Mouse (Mus musculus): Measurements from ENCODE around the gene Cog4. TPM values are rescaled to one million over a fixed set of nuclear protein-coding genes. Genes with fewer than 3 reads are reported as not detected.
"Not testable (repeated sequence)": the region's sequence is repeated elsewhere in the genome, so short reads cannot be mapped to it uniquely, and the experiment has no call there.

Cog4 gene
- polyA plus RNA-seq, 1 experiment = 40.9 TPM

DNA sequence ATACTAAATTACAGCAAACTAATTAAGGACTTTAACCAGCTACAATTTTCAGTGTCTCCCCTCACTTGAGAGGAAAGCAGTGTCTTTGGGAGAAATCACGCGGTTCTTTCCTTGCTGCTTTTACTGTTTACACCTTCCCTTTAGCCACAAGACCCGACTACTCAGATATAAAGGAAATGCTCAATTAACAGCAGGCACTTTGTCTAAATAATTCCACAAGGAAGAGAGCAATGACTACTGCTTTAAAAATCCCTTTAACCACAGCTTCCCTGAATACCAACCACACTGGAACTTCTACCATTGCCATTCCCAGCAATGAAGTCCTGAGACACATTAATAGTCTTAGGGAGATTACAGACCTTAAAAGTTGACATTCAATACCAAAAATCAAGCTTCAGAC lies 17.9 kb upstream of the Cog4 start:
- DNase-seq (ENCODE audit: low spot score) = no peak

DNA sequence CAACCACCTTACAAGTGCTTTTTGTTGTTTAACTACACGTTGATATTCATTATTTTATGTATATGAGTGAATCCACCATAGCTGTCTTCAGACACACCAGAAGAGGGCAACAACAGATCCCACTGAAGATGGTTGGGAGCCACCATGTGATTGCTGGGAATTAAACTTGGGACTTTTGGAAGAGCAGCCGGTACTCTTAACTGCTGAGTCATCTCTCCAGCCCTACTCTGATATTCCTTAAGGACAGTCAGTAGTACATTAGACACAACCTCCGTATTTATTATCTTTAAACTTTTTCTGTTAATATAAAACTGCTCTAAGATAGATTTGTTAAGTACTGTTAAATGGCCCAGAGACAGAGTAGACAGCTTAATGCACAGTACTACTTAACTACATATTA lies 14.4 kb upstream of the Cog4 start:
- DNase-seq (ENCODE audit: low spot score) = no peak

DNA sequence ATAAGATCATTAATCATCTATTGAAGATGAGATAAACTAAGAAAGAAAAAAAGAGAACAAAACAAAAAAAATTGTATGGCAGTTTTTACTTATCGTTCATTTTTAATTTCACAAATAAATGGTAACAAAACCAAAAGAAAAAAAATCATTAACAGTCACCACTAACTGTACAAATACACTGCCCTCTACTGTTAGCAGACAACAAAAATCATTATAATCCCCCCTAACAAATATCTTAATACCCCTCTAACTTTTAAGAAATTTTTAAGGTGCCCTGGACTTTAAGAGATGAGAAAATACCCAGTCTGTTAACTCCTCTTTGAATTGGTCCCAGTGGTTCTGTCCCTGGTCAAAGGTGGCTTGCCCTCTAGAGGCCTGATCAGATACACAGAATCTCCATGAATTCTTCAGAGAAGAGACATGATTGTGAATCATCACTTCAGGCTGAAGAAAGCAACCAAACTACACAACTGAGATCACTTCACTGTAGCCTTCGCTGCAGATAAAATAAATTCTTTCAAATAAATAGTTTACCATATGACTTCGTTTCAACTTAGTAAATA lies 4.3 kb upstream of the Cog4 start:
- no peak for DNase-seq (ENCODE audit: low spot score)

DNA sequence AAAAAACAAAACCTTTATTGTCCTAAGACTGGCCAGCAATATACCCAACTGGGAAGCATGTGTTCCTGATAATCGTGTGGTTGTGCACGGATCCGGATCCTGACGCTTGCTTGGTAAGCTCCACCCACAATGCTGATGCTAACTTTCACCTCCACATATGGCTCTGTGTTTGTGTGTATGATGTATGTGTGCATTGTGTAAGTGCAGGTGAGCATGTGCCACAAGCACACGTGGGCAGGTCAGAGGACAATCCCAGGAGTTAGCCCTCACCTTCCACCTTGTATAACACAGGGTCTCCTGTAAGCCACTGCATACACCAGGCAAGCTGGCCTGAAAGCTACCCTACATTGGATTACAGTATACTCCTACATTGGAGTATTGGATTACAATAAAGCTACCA lies 3.2 kb upstream of the Cog4 start:
- no peak for DNase-seq (ENCODE audit: low spot score)

DNA sequence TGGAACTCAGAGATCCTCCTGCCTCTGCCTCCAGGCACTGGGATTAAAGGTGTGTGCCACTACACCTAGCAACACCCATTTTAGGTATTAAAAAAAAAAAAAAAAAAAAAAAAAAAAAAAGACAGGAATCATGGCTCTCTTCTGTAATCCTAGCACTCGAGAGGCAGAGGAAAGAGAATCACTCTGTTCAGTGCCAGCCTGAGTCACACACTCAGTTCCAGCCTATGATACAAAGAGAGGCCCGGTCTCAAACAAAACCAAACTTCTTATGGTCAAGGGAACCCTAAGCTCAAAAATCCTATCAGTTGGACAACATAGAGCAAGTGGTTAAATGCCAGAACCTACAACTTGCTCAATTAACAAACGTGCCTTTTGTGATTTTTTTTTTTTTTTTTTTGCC lies 1.5 kb upstream of the Cog4 start:
- no peak for DNase-seq (ENCODE audit: low spot score)

DNA sequence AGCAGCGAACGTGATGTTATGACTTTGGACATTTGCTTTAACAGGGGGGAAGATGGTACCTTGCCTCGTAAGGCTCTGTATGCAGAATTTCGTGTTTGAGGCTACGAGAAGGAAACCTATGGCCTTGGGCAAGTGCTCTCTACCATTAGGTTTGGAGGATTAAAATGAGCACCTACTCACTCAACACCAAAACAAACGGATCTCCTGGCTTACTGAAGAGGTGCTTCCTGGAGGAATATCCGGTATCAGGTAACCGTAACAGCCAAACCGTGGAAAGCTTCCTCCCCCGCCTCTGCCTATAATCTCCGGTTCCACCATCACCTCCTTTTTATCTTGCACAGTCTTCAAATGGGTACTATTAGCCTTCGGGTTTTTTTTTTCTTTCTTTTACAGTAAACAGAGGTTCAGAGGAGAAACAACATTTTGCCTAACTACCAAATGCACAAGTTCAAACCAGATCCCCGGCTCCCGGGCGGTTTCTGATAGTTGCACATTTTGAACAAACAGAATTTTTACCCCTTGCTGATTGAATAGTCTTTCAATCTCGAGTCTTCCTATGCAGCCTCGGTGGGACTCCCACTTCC lies 487 bp upstream of the Cog4 start:
- no peak for DNase-seq (ENCODE audit: low spot score)

DNA sequence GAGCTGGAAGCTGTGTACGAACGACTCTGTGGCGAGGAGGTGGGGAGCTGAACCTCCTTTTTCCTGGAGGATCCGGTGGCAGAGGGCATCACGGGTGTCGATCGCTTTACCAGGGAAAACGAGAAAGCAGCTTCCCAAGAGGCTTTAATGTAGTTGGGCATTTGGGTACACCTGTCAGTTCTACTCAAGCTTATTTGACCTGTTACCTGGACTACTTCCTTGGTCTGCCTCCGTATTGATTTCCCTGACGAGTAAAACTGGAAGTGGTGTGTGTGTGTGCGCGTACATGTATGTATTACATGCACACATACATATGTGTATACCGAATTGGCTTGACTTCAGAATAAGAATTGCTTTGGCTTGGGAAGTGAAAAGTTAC lies 760 bp downstream of the Cog4 start:
- DNase-seq (ENCODE audit: low spot score) = no peak

DNA sequence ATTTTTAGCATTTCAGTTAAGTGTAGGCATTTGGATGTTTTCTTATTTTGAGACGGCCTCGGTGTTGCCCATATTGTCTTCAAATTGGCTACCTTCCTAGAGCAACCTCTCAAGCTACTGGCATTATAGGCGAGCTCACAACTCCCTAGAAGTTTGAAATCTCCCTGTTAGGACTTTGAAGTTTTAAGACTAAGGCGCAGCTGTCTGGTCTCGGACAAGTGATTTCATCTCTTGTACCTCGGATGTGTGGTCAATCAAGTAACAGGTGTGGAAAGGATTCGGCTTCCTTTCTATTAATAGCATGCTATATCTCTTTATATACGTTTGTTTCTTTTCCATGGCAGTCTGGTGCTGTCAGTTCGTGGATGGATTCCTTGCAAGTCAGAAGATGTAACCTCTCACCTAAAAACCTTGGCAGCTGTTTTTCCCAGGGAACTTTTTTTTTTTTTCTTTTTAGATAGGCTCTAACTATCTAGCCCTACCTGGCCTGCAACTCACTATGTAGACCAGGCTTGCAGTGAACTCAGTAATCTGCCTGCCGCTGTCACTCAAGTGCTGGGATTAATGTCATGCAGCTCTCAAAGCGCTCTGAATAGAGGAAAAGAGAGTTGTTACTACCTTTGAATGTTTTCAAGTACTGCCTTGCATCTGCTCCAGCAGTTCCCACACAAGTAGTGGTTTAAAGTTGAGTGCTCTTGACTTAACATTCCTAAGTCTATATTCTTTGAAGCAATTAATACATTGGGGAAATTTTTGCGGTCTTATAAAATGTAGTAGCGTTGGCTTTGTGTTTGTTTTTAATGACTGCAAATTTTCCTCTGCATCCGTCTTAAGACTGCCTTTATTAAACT lies 1.5 kb downstream of the Cog4 start:
- DNase-seq (ENCODE audit: low spot score) = no peak

DNA sequence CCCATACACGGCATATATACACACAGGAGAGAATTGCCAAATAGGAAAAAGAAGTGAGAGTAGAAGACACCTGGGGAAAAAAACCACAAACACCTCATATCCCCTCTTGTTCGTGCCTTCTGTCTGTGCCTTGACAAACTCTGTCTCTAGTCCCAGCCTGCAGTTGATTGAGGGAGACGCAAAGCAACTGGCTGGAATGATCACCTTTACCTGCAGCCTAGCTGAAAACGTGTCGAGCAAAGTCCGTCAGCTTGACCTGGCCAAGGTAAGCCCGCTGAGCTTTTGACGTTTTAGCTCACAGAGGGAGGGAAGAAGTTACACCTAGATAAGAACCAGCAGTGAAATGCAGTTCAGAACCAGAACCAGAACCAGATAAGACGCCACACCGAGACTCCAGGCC lies 4.8 kb downstream of the Cog4 start:
- no peak for DNase-seq (ENCODE audit: low spot score)

DNA sequence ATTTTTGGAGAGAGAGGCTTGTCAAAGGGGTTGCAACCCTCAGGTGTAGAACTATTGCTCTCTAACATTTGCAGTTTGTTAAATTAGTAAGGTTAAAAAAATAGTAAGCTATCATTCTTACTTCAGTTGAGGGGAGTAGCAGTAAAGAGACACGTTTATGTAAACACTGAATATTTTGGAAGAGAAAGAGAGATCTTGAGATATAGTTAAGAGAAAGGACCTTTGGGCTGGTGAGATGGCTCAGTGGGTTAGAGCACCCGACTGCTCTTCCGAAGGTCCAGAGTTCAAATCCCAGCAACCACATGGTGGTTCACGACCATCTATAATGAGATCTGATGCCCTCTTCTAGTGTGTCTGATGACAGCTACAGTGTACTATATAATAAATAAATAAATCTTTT lies 9.7 kb downstream of the Cog4 start:
- not testable (repeated sequence) for DNase-seq (ENCODE audit: low spot score)

DNA sequence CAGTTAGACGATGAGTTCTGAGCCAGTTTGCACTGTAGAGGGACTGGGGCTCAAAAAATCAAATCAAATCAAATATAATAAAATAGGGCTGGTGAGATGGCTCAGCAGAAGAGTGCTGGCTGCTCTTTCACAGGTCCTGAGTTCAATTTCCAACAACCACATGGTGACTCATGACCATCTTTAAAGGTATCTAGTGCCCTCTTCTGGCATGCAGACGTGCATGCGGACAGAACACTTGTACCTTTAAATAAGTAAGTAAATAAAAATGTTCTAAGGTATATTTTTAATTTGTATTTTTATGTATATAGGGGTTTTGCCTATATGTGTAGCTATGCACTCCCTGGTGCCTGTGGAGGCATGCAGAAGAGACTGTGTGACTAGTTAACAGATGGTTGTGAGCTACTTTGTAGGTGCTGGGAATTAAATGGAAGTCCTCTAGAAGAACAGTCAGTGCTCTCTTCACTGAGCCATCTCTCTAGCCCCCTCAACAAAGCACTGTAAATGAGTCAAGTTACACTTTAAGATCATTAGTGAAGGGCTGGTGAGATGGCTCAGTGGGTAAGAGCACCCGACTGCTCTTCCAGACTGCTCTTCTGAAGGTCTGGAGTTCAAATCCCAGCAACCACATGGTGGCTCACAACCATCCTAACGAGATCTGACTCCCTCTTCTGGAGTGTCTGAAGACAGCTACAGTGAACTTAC lies 10.5 kb downstream of the Cog4 start:
- DNase-seq (ENCODE audit: low spot score) = no peak

DNA sequence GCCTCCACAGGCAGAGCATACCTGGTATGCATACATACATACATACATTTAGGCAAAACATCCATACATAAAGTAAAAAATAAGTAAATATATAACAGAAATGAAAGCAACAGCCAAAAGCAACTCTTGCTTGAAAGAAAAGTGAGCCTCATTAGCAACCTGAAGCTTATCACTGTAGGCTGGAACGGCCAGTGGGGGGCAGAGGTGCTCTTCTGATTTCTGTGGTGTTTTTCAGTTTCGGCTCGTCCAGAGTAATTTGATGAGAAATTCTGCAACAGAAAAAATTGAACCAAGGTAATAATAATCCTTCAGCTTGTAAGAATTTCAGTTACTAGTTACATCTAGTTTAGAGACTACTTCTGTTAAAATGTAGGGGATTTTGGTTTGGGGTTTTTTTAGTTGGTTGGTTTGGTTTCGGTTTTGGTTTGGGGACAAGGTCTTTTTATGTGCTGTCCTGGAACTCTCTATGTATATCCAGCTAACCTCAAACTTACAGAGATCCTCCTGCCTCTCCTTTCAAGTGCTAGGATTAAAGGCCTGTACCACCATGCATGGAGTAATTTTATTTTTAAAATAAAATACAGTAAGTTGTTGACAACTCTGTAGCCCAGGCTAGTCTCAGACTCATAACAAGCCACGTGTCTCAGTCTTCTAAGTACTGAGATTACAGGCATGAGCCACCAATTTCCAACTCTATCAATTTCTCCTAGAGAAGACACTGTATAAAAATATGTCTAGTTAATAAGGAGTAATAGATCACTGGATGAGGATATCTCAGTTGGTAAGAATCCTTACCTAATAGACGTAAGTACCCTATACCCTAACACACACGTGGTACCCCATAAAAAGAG lies 13.5 kb downstream of the Cog4 start:
- no peak for DNase-seq (ENCODE audit: low spot score)

DNA sequence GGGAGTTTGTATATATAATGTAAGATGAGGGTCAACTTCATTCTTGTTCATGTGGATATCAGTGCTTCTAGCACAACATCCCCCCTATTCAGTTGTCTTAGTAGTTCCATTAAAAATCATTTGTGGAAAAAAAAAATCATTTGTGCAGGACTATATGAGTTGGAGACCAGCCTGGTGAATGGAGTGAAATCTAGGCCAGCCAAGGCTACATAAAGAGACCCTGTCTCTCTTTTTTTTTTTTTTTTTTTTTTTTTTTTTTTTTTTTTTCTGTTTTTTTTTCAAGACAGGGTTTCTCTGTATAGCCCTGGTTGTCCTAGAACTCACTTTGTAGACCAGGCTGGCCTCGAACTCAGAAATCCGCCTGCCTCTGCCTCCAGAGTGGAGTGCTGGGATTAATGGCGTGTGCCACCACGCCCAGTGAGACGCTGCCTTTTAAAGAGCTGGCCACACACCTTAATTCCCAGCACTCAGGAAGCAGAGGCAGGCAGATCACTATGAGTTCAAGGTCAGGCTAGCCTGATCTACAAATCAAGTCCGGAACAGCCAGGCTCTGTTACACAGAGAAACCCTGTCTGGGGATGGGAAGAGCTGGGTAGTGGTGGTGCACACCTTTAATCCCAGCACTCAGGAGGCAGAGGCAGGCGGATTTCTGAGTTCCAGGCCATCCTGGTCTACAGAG lies 15.1 kb downstream of the Cog4 start:
- not testable (repeated sequence) for DNase-seq (ENCODE audit: low spot score)

DNA sequence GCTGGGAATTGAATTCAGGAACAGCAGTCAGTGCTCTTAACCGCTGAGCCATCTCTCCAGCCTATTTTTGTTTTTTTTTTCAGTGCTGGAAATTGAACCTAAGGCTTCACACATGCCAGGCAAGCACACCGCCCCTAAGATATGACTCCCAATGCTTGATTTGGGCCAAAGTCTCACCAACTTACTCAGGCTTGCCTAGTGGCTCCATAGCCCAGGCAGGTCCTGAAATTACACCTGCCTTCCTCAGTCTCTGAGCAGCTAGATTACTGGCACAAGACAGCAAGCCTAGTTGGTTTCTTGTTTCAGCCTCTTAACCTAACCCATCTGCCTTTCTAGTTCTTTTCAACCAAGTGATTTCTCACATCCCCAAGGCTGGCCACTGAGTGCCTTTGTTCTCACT lies 24.1 kb downstream of the Cog4 start:
- no peak for DNase-seq (ENCODE audit: low spot score)

DNA sequence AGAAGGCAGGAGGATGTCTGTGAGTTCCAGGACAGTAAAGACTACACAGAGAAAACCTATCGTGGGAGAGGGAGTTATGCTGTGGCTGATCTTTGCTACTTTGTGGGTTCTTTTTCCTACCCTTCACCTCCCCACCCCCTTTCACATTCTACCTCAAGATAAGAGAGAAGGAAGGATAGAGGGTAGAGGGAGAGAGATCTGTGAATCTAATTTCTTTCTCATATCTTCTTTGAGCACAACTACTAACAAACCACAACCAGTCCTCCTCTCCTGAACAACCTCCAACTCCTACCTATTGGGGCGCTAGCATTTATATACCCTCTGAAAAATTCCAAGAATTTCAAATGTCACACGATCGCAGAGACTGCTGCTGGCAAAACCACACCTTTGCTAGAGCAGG lies 31.5 kb downstream of the Cog4 start:
- DNase-seq (ENCODE audit: low spot score) = no peak

DNA sequence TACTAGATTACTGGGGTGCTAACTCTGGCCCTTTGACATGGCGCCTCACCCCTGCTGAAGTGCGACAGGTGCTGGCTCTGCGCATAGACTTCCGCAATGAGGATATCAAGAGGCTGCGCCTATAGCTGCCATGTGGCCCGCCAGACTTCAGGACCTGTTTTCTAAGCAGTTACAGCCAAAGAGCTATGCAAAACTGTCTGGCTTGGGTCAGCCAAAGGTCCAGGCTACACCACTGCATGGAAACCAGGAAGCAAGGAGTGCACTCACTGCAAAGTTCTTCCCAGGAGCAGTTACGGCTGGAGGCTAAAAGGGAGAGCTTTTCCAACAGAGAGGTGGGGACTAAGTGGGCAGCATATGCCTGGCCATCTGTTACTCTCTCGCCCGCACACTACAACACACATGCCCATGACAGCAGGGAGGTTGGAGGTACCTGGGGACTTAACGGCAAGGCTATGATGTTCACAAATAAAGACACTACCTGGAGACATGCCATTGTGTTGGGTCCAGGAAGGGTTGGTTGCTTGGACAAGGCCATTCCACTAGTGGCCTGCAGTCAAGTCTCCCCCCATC lies 35.4 kb downstream of the Cog4 start:
- no peak for DNase-seq (ENCODE audit: low spot score)

DNA sequence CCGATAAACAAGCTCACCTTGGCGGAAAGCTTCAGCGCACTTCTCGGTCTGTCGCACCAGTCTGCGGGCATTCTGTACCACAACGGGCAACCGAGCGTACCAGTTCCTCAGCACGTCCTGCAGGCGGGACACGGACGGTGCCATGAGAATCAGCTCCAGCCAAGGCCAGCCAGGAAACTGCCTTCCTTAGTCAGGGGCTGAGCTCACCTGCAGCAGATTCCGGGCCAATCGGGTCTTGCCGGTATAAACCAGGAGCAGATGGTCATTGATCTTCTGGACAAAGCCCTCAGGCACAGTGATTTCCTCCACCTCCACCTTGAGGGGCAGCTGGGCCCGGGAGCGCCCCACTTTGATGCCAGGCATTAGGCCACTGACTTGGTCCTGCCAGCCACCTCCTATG lies 37.4 kb downstream of the Cog4 start:
- no peak for DNase-seq (ENCODE audit: low spot score)

DNA sequence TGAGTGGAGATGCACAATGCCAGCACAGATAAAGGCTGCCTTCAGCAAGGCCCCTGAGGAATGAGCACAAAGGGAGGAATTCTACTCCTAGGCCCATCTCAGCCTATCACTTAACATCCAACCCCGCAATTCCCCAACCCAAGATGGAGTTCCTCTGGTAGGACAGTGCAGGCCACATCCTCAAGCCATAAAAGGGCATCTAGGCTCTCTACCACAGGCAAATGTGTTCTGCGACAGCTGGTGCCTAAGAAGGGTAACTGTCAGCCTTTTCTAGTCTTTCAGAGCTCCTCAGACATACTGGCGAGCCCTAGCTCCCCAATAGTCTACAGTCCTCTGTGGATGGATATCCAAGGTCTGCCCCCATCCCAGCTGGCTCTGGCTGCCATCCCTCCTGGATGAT lies 40.2 kb downstream of the Cog4 start:
- no peak for DNase-seq (ENCODE audit: low spot score)

DNA sequence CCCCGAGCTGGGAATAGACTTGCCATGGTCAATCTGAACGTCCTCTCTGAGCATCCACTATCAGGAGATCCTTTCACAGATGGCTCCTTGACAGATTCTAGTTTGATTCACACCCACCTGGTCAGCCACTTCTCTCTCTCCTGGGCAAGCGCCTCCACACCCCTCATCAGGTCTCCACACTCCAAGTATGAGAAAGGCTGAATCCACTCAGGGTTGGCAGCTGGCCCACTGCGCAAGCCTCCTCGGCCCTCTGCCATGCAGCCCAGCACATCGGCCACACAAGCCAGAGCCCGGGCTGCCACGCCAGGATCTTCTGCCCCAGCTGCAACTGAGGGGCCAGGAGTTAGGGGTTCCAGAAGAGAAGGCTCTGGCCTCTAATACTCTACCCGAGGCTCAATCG lies 41.2 kb downstream of the Cog4 start:
- DNase-seq (ENCODE audit: low spot score) = no peak

DNA sequence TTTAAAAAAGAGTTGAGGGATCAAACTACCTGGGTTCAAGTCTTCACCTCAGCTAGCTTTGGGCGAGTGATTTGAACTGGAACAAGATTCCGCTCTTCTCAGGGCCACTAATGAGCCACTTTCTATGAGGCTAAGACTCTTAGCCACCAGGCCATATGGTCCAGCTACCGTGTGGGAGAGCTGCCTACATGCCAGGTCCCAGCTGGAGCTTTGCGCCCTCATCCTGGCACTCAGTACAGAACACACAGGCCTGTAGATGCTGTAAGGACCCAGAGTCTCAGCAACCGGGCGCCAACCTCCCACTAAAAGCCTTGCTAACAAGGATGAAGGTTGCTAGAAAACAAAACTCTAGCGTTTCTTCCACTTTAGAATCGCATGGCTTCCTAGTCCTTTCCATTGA lies 42.0 kb downstream of the Cog4 start:
- DNase-seq (ENCODE audit: low spot score) = no peak

DNA sequence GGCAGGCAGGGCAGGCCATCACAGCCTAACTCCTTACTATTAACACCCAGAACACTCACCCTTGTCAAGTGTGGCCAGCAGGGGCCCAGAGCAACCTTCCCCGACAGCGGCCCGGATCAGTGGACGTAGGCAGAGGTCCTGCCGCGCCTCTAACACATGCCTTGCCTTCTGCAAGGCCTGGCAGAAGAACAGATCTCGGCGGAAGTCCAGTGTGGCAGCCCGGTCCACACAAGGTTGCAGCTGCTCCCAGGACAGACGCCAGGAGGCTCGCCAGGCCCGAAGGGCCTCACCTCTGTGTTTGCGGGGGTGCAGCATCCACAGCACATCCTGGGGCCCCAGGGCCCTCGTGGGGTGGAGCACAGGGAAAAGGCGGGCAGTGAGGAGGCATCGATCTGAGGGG lies 42.5 kb downstream of the Cog4 start:
- no peak for DNase-seq (ENCODE audit: low spot score)
